Mouse (Mus musculus): ENCODE measurements around the gene Sspo. TPM values are rescaled to one million over a fixed set of nuclear protein-coding genes. Genes with fewer than 3 reads are reported as not detected.

The Sspo gene
- total RNA-seq (2022), result 1 to 10 TPM in 3 of 4 experiments, under 1 TPM in 1; 0.39 to 2.1 (median 1.2) TPM

DNA sequence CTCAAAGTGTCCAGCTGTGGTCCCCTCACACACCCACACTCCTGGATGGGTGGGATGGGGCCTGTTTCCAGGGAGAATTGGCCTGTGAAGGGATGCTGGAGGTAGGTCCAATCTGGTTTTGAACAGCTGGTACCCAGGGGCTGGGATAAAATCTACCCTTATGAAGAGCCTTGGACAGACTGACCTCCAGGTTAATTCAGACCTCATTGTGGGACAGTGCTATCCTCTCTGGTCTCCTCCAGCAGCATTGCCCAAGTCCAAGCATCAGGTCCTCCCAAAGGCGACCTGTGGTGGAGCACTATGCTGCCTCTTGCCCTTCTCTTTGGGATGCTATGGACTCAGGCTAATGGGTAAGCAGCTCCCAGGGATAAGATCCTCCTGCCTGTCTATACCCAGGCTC is at the start of gene Sspo:
Gene Sspo, plus strand, starts transcription at position 301 of the 400 bp plus-strand sequence.
- no peak for DNase-seq (ENCODE audit: low spot score in 2 of 2)

DNA sequence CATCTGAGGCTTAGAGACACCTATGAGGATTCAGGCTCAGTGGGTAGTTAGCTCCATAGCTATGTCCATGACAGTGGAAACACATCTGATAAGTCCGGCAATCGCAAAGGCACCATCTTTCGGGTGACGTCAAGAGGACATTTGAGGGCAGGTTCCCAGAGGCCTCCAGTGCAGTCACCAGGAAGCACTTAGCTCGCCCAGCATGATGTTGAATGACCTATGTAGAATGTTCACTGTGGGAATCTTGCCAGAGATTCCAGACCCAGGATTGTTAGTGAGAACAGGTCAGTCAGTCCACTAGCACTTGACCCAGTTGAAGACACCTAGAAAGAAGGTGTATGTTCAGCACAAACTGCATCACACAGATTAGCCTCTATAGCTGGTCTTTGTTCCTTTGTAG is 48.1 kb upstream of the Sspo start:
- no peak for DNase-seq (ENCODE audit: low spot score in 2 of 2)

DNA sequence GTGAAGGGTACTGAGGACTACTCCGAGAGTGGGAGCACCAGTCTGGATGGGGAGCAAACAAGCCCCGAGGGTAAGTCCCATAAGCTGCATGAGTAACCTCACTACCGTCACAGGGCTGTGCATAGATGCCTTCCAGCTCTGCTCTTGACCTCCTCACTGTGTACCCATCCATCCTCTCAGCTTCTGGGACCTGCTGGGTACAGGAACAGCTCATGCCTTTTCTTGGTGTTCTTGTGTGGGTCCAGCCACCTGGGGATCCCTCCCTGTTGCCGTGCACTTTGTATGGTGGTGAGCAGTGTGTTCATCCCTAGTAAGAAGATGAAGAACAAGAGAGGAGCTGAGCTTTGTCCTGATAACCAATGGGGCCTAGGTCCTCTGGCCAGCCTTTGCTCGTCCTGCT is 44.0 kb upstream of the Sspo start:
- DNase-seq (ENCODE audit: low spot score in 2 of 2), result no peak

DNA sequence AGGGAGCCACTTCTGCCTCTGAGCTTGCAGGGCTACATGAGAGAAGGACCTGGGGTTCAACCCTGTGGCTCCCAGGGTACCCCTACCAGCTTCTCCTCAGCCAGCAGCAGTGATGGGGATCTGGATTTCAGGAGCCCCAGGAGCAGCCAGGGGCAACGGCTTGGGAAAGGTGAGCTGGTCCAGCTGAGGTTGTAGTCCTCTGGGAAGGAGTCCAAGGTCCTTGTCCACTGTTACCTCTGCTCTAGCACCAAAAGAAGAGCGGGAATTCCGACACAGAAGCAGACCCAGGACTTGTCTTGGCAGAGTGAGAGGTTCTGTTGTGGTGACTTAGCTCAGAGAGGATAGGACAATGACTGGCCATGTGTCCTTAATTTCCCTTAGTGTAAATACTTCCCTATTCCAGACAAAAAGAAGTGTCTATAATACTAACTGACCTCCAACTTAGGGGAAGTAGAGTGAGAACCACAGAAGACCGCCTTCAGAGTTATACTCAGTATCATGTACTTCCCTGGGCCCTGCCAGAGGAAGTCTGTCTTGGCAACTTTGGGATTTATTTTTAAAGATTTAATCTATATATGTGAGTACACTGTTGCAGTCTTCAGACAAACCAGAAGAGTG is 38.2 kb upstream of the Sspo start:
- peak in 1 of 2 experiments; percentile 0 for DNase-seq (ENCODE audit: low spot score in 2 of 2)

DNA sequence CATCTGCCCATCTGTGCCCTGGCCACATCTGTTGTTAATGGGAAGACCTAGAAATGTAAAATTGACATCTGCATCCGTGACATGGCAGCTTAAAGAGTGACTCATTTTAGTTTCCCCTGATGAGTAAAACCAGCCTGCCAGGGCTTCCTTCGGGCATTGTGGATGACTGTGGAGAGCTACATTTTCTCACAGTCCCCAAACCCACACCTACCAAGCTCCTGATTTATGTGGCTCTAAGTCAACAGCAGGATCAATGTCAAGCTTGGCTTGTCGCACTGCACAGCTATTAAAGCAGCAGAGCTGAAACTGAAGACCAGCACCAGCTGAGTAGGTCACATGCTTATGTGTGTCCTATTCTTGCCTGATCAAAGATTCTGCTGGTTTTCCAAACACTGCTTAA is 37.5 kb upstream of the Sspo start:
- DNase-seq (ENCODE audit: low spot score in 2 of 2), result no peak

DNA sequence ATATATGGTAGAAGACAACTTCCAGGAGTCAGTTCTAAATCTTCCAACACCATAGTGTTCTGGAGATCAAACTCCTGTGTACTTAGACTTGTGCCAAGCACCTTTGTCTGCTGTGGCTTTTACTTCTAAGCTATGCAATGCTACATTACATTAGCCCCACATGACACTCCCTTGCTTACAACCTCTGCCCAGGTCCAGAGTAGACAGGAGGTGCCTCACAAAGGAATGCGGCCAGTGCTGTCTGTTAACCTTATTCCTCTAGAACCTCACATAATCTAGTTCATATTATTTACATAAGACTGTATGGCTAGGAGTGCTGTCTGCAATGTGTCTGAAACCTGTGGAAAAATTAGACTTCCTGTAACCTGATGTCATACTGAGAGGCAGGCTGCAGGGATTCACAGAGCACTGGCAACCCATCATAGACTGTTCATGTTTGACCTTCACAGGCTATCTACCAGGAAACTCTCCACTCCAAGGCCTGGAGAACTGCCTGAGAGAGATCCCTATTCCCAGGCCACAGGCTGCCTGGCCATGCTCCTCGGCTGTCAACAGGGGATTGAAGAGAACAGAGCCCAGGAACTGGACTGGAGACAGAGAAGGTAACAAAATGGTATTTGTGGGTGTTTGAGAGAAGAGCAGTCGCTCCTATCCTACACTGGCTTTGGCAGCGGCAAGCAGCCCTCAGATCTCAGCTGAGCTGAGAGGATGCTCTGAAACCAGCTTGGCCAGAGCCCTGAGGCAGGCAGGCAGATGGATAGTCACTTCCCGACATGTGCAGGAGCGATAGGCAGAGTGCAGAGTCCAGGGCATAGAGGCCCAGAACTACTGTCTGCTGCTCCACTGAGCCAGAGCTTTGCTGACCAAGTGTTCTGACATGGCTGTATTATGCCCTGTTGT is 36.6 kb upstream of the Sspo start:
- no peak for DNase-seq (ENCODE audit: low spot score in 2 of 2)

DNA sequence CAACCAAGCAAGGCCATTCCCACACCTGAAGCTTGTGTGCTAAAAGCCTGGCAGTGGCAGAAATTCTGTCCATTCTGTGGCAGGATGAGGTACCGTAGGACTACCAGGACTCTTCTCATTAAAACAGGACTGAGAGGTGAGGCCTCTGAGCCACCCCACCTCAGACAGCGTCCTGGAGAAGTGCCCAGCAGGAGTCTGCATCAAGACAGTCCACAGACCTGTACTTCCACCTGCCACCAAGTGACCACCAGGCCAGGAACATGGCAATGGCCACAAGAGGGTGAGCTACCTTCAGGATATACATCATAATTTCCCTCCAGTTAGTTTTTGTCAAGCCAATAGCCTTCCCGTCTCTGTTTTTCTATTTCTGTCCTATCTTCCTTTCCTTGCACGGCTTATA is 35.9 kb upstream of the Sspo start:
- no peak for DNase-seq (ENCODE audit: low spot score in 2 of 2)

DNA sequence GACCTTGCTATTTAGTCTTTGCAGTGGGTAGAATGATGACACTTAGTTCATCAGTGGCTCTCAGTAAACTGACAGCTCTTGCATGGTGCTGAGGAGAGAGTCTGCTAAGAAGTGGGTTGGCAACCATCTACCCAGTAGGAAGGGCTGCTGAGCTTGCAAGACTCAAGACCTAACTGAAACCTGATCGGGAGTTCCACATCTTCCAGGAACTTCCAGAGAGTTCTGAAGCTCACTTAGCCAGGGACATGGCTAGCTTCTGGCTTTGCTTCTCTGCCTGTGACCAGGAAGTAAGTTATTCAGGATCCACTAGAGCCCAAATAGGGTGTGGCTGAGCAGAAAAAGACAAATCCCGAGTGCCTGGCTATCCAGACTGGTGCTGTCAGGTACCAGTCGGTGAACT is 35.4 kb upstream of the Sspo start:
- no peak for DNase-seq (ENCODE audit: low spot score in 2 of 2)

DNA sequence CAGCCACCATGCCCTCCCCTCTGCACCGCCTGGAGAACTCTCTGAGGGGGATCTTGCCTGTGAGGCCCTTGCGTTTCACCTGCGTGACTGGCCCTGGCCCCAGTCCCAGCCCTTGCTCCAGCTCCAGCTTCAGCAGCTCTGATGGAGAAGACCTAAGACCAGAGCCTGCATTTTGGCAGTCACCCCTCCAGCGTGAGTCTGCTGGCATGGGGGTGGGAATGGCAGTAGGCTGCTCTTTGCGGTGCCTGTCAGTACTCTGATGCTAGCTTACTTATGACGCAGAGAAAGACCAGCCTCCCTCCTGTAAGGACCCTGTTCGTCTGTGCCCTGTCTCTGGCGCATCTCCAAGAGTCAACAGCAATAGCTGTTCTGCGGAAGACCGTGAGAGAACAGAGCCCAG is 34.9 kb upstream of the Sspo start:
- DNase-seq (ENCODE audit: low spot score in 2 of 2), result no peak

DNA sequence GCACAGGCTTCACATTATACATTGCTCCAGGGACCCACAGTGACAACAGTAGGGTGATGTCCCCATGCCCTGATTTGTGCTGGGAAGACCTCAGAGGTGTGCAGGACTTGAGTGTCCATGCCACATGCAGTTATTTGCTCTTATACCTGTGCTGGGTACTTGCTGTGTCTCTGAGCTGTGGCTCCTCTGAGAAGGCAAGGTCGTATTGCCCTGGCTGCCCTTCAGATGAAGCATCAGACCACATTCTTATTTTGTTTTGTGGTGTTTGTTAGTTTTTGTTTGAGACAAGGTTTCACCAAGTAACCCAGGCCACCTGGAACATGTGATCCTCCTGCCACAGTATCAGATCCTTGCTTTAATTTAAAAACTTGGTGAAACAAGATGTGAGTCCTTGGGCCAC is 33.1 kb upstream of the Sspo start:
- DNase-seq (ENCODE audit: low spot score in 2 of 2), result no peak

DNA sequence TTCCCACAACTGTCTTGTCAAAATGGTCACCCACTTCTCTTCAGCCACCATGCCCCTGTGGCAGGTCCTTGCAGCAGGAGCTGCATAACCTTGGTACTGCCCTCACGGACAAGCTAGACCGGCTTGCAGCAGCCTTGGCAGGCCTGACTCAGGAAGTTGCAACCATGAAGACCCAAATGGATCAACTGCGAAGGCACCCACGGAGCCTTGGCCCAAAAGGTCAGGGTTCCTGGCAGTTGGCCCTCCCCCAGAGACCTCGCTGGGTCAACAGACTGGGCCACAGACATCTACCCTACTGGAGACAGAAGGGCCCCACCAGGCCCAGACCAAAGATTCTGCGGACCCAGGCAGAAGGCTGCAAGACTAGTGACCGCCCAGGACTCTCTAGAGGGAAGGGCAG is 32.4 kb upstream of the Sspo start:
- DNase-seq (ENCODE audit: low spot score in 2 of 2), result no peak

DNA sequence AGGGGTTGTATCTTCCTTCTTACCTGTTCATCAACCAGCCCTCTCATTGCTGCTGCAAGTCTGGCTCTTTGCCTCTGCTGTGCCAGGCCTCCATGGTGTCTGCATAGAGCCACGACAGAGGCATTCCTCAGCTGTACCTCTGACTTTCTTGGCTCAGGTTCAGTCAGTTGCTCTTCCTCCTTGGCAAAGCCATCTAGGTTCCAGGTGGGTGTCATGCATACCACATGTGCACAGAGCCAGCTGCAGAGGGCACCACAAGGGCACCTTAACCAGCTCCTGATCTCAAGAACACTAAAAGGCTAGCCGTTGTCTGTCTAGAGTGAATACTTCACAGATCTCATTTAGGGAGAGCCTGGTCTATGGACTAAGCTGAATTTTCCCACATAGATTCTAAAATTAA is 31.5 kb upstream of the Sspo start:
- DNase-seq (ENCODE audit: low spot score in 2 of 2), result no peak

DNA sequence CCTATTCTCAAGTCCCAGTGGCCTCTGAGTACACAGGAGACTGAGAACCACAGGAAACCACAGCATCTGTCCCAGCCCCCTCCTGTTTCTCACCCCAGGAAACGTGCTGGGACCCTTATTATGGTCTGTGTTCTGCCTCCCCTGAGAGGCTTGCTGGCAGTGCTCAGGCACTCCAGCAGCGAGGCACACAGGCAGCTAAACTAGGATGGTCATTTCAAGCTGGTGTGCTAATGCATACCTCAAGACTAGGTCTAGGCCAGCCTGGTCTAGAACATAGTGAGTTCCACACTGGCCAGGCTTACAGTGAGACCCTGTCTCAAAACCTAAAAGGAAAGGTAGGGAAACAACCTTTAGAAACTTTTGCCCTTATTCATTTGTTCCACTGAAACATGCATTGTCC is 27.4 kb upstream of the Sspo start:
- no peak for DNase-seq (ENCODE audit: low spot score in 2 of 2)

DNA sequence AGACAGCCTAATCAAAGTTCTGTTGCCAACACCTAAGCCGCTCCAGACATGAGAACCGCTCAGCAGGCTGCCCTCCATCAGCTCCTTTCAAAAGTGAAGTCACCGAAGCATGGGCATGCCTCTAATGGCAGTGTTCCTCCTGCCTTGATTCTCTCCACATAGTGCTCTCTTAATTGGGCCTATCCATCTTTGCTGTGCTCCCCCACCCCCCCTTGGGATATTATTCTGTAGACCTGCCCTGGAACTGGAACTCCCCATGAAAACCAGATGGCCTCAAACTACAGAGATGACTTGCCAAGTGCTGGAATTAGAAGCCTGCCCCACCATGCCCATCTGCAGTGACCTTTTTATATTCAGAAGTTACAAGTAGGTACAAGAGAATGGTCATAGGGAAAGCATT is 24.7 kb upstream of the Sspo start:
- no peak for DNase-seq (ENCODE audit: low spot score in 2 of 2)

DNA sequence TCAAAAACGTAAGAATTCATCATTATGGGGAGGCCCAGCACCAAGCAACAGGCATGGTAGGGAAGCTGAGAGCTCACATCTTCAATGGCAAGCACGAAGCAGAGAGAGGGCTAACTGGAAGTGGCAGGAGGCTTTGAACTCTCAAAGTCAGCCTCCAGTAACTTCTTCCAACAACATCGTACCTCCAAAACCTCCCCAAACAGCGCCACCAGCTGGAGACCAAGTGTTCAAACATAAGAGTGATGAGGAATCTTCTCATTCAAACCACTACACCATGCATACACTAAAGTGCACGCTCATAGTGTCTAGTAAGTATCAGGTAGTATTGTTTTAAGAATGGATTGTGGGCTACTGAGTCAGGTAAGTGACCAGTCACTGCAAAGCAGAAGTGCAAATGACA is 24.0 kb upstream of the Sspo start:
- DNase-seq (ENCODE audit: low spot score in 2 of 2), result no peak

DNA sequence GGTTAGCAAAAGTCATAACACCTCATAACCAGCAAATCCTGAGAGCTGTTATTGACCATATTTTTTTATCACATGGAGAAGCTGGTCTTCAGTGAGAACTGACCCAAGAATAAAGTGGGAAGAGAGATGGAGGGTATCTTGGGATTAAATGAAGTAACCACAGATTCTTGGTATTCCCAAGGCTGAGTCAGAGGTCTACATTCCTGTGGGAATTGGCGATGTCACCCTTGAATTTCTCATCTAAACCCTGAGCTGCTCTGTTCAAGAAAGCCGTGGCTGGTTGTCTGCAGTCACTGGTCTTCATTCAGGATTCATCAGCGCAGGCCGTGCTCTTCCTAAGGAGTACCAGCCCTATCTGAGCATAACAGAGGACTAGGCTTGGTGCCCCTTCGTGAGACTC is 21.1 kb upstream of the Sspo start:
- DNase-seq (ENCODE audit: low spot score in 2 of 2), result no peak

DNA sequence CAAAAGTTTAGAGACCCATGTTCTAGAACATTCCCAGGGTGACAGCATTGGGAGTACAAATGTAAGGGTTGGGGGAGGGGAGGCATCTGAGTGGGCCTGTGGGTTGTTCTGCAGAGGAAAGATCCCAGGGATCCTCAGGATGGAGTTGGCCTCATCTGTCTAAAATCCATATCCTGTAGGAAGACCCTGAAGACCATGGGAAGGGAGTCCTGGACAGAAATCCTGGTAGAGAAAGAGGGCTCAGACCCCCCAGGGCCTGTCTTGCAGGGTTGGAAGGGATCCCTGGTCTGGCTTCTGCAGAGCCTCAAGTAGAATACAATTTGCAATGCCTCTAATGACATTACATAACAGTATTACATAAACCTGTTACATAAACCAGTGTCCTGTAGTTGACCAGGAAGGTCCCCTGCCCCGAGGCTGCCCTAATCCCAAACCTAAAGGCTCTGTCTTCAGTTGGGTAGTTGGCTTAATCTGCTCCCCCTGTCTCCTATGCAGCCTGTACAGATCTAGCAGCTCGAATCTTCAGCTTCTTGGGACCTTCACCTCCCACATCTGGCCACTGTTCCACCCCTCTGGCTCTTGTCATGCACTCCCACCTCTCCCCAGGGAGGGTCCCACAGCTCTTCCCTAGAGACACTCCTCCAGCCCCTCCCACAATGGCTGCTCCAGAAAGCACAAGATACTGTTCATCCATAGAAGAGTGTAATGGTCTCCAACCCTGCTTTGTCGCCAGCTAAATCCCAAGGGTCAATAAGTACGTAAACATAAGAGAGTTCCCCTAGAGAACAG is 19.1 kb upstream of the Sspo start:
- DNase-seq (ENCODE audit: low spot score in 2 of 2), result no peak

DNA sequence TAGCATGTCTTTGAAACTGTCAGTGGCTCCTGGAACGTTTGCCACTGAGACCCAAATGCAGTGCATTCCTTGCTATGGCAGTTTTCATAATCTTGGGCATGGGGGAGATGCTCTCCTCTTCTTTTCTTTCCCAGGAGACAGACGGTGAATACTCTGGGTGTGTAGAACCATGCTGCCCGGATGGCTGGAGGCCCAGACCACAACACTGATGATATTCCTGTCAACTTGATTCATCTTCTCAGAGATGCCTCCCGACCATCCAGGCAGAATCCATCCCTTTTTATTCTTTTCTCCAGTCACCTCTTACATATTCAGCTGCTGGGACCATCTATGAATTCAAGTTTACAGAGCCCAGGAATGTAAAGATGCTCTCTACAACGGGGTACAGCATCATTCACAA is 17.3 kb upstream of the Sspo start:
- DNase-seq (ENCODE audit: low spot score in 2 of 2), result no peak

DNA sequence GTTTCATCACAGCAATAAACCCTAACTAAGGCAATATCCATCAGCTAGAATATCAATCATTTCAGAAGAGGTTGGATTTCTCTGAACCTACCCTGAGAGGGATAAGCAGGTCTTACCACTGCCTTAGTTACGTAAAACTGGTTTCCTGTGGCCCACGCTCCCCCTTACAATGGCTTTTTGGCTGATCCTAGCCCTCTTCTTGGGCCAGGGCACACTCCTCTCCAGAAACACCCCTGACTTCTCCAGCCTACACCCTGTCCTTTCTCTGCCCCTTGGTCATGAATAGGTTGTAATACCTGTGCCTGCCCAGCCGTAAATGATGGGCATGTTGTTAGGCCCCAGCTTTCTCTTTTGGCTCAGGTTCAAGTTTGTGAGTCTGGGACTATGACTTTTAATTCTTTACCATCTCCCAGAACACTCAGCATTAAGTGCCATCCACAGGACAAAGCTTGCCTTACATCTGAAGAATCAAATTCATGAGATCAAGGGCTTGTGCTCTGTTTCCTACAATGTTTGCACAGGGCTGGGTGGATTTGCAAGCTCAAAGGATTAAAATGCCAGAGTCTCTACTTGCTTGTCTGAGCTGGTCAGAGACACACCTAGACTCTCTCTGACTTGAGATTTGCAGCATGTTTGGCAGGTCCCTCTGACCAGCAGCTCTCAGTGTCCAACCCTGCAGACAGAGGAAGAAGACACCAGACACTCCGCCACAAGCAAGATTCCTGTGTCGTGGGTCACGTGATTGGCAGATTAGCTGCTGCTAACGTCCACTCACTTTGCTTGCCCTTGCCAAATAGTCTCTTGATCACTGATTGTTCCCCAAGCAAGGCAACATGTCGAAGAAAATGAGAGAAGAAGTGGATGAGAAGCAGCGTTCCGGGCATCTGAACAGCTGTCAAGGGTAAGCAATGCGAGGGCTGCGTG is 14.9 kb upstream of the Sspo start:
- no peak for DNase-seq (ENCODE audit: low spot score in 2 of 2)

DNA sequence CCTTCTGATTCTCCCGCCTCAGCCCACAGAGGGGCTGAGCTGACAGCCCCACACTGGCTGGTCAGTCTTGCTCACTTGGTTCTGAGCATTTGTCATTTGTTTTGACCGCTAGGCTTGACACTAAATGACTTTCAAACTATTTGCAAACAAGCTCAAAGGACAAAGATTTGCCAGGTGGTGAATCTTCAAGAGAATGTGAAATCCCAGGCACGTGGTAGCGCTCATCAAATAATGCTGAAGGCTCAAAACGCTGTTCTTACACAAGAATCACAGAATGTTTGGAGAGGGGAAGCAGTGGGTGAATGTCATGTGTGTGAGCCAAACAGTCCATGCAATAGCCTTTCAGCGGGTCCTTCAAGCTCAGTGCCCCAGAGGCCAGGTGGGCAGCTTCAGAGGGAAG is 13.4 kb upstream of the Sspo start:
- no peak for DNase-seq (ENCODE audit: low spot score in 2 of 2)

DNA sequence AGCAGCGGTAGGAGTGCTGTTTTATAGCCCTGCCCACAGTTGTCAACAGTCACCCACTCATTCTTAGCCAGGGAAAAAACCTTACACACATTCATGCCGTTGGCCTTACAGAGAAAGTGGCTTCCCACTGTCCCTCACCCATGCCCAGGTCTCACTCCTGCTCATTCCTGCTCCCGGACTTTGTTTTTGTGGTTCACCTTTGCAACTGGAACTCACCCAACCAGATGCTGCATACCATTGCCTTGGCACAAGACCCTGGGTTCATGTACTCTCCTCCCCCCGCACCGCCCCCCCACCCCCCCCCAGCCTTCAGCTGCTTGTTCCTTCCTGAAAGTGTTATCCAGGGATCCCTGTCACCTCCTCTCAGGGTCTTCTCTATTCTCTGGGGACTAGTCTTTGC is 12.9 kb upstream of the Sspo start:
- no peak for DNase-seq (ENCODE audit: low spot score in 2 of 2)

All from layer of hippocampus, adult 8-10 months (tissue).